8 mouse cellular contexts compared by ENCODE assay signal in genomic region chr11:104246171-104246694, GRCm38 (mm10). TPM values are rescaled to one million over a fixed set of nuclear protein-coding genes. Genes with fewer than 3 reads are reported as not detected.
DNase-seq lines count a peak whose midpoint lies in the region; ATAC-seq lines count a peak whose summit lies in the region.

No protein-coding gene starts in this region.

- no peaks in the 10 kb centered on the region for H3K27me3 ChIP-seq in embryonic facial prominence, embryonic 11.5 days (ENCODE audit: control insufficient read depth, insufficient read depth, low read length)
- H3K27me3 ChIP-seq in embryonic facial prominence, embryonic 10.5 days (replicated peaks; ENCODE audit: low read depth, poor library complexity, severe bottlenecking) = no peaks in the 10 kb centered on the region
- H3K27me3 ChIP-seq in lung, embryonic 15.5 days = no peaks in the 10 kb centered on the region
- H3K27me3 ChIP-seq in stomach, embryonic 14.5 days (ENCODE audit: control insufficient read depth, insufficient read depth, low read length) = no peaks in the 10 kb centered on the region

- no peak overlapping the region for H3K4me3 ChIP-seq in embryonic facial prominence, embryonic 11.5 days (ENCODE audit: low read depth, low read length)
- no peak overlapping the region for H3K4me3 ChIP-seq in embryonic facial prominence, embryonic 10.5 days
- H3K4me3 ChIP-seq in lung, embryonic 15.5 days = no peak overlapping the region
- H3K4me3 ChIP-seq in stomach, embryonic 14.5 days (ENCODE audit: low read depth, low read length) = no peak overlapping the region

- WGBS in embryonic facial prominence, embryonic 11.5 days = 18% methylated on average over 6 of the region's 6 CpGs
- 21% methylated on average over 6 of the region's 6 CpGs for WGBS in embryonic facial prominence, embryonic 10.5 days
- 18% methylated on average over 6 of the region's 6 CpGs for WGBS in lung, embryonic 15.5 days
- 14% methylated on average over 6 of the region's 6 CpGs for WGBS in stomach, embryonic 14.5 days

- peak; percentile 34; the same call in 1 of the 2 replicates for ATAC-seq in embryonic facial prominence, embryonic 11.5 days (replicated peaks; ENCODE audit: insufficient number of reproducible peaks, low FRiP score, low TSS enrichment, low read depth)
- peak; percentile 60; the same call in 1 of the 2 replicates for ATAC-seq in lung, embryonic 15.5 days (ENCODE audit: borderline replicate concordance, extremely low read depth, low FRiP score, low TSS enrichment)
- ATAC-seq in stomach, embryonic 14.5 days (ENCODE audit: insufficient number of reproducible peaks, insufficient read depth, low FRiP score, low read depth) = 0 out of 2 replicates have a peak, but pooled peaks have one; percentile 46
- no peak for ATAC-seq in megakaryocyte progenitor cell, adult 5-6 weeks (replicated peaks; ENCODE audit: poor library complexity)

- no peaks in the 10 kb centered on the region for H3K36me3 ChIP-seq in embryonic facial prominence, embryonic 11.5 days (replicated peaks; ENCODE audit: control insufficient read depth, insufficient read depth, low read depth, low read length)
- no peaks in the 10 kb centered on the region for H3K36me3 ChIP-seq in embryonic facial prominence, embryonic 10.5 days (replicated peaks)
- no peaks in the 10 kb centered on the region for H3K36me3 ChIP-seq in lung, embryonic 15.5 days
- H3K36me3 ChIP-seq in stomach, embryonic 14.5 days (ENCODE audit: control insufficient read depth, insufficient read depth, low read length) = no peaks in the 10 kb centered on the region

- DNase-seq in embryonic facial prominence, embryonic 11.5 days (ENCODE audit: low spot score) = no peak
- no peak for DNase-seq in embryonic facial prominence, embryonic 10.5 days (ENCODE audit: low spot score)
- no peak for DNase-seq in lung, postnatal 4 days
- DNase-seq in kidney, postnatal 36 days = peak; percentile 80 to 90
- no peak for DNase-seq in right cerebral cortex, postnatal 25 days

- H3K27ac ChIP-seq in embryonic facial prominence, embryonic 11.5 days (replicated peaks; ENCODE audit: low read depth, low read length) = no peak overlapping the region
- no peak overlapping the region for H3K27ac ChIP-seq in embryonic facial prominence, embryonic 10.5 days (replicated peaks)
- H3K27ac ChIP-seq in lung, embryonic 15.5 days = peak overlapping the region; percentile 79
- no peak overlapping the region for H3K27ac ChIP-seq in stomach, embryonic 14.5 days (ENCODE audit: low read length)

- H3K9me3 ChIP-seq in embryonic facial prominence, embryonic 11.5 days (replicated peaks; ENCODE audit: control insufficient read depth, low read length) = no peaks in the 10 kb centered on the region
- H3K9me3 ChIP-seq in embryonic facial prominence, embryonic 10.5 days = no peaks in the 10 kb centered on the region
- no peaks in the 10 kb centered on the region for H3K9me3 ChIP-seq in lung, embryonic 15.5 days
- H3K9me3 ChIP-seq in stomach, embryonic 14.5 days (ENCODE audit: control insufficient read depth, low read depth, low read length) = no peaks in the 10 kb centered on the region

- no peak overlapping the region for H3K4me2 ChIP-seq in embryonic facial prominence, embryonic 11.5 days (ENCODE audit: low read depth, low read length)
- H3K4me2 ChIP-seq in lung, embryonic 15.5 days = peak overlapping the region; percentile 22
- no peak overlapping the region for H3K4me2 ChIP-seq in stomach, embryonic 14.5 days (replicated peaks; ENCODE audit: low read depth, low read length)

- H3K9ac ChIP-seq in embryonic facial prominence, embryonic 11.5 days (replicated peaks; ENCODE audit: low read length) = no peak overlapping the region
- no peak overlapping the region for H3K9ac ChIP-seq in lung, embryonic 15.5 days
- no peak overlapping the region for H3K9ac ChIP-seq in stomach, embryonic 14.5 days (replicated peaks; ENCODE audit: low read depth, low read length)

- H3K4me1 ChIP-seq in embryonic facial prominence, embryonic 11.5 days (ENCODE audit: control insufficient read depth, insufficient read depth, low read length) = no peaks in the 10 kb centered on the region; the same call in 1 of the 2 replicates
- peaks cover 22% of the 10 kb centered on the region for H3K4me1 ChIP-seq in embryonic facial prominence, embryonic 10.5 days
- H3K4me1 ChIP-seq in lung, embryonic 15.5 days = peaks cover 17% of the 10 kb centered on the region
- no peaks in the 10 kb centered on the region for H3K4me1 ChIP-seq in stomach, embryonic 14.5 days (ENCODE audit: control insufficient read depth, insufficient read depth, low read length)

RNA-seq across cellular contexts. Expression of gene Mapt, which starts 15.0 kb away (rescaled TPM):
- polyA plus RNA-seq in embryonic facial prominence, embryonic 11.5 days (2014; fragmentation: Nextera tagmentation; extraction: Ambion mirVana) = 18.2 and 27.1 TPM in 2 replicates
- polyA plus RNA-seq in embryonic facial prominence, embryonic 10.5 days (2016; fragmentation: Nextera tagmentation; extraction: Ambion mirVana) = 10.7 and 14.7 TPM in 2 replicates
- polyA plus RNA-seq in lung, embryonic 15.5 days (2015; fragmentation: Nextera tagmentation; extraction: Ambion mirVana) = 6.5 and 11.0 TPM in 2 replicates
- 17.5 and 18.5 TPM in 2 replicates for polyA plus RNA-seq in stomach, embryonic 14.5 days (2014; fragmentation: Nextera tagmentation; extraction: Ambion mirVana)
- total RNA-seq in megakaryocyte progenitor cell, adult 5-6 weeks (2015) = 0.27 TPM in 1 of 2 replicates, not detected in the other
- 0.27 TPM in 1 of 2 replicates, not detected in the other for total RNA-seq in megakaryocyte progenitor cell, adult 5-6 weeks (2017)

Comparison
In these comparisons a context has a peak if more than half of its experiments do, and no peak if none do; other contexts are left out.
1. DNase-seq: peak in kidney, postnatal 36 days (2 of 2); none in embryonic facial prominence, embryonic 11.5 days (single experiment), embryonic facial prominence, embryonic 10.5 days (single experiment), lung, postnatal 4 days (0 of 2) and right cerebral cortex, postnatal 25 days (single experiment).